Mouse (Mus musculus): ENCODE measurements around the gene Cdkl5.

- TF ChIP-seq CTCF (IDR thresholded peaks at IDR 0.05; ENCODE audit: low read depth, low read length) (0 out of 2 replicates have a peak, but pooled peaks have one; percentile 3), POLR2A (IDR thresholded peaks at IDR 0.05; ENCODE audit: extremely low read depth, insufficient read depth, low read length) (no peak)
Measured at GRCm38 (mm10) chrX:160930656-160931055, 63.8 kb downstream of the Cdkl5 start.
